Mouse (Mus musculus): Measurements from ENCODE around the gene Mdp1. TPM values are rescaled to one million over a fixed set of nuclear protein-coding genes. Genes with fewer than 3 reads are reported as not detected.
A peak's percentile ranks its signal among the peaks of the same experiment; 100 is the strongest.

The Mdp1 gene
- 16.0 and 16.1 TPM in 2 replicates for polyA plus RNA-seq (2015; fragmentation: Nextera tagmentation; extraction: Ambion mirVana)

DNA sequence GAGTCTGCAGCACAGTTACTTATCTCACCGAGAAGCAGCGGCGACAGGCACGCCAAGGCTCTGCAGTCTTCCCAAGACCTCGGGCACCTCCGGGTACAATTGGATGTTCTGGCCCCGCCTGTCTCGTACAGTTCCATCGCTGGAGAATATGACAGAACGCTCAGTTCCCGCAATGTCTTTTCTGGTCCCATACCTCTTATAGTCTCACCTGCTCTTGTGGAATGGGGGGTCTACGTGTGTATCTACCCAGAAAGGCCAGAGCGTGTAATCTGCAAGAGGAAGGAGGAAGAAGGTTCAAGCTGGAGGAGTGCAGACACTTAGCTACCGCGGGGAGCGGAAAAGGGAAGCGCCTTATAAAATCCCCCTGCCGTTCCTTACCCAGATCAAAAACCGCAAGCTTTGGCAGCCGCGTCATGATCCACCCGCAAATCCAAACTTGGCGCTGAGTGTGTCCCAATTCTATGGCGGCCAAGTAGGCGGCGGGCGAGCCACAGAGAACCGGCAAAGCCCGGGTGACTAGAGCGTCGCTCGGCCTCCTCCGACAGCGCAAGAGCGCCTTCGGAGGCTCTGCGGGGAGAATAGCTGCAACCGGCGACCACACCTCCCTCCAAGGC, at the start of gene Mdp1:
Gene Mdp1, minus strand, starts transcription at position 549 of the 614 bp plus-strand sequence.
- Histone ChIP-seq H3K36me3 (replicated peaks; ENCODE audit: insufficient read depth, low read length) (peaks cover 23% of the 10 kb centered on the region), H3K4me2 (ENCODE audit: low read depth, low read length) (peak within 1 kb of the TSS; percentile 82), H3K9me3 (ENCODE audit: low read length) (no peaks in the 10 kb centered on the region), H3K27me3 (ENCODE audit: insufficient read depth, low read length) (no peaks in the 10 kb centered on the region), H3K4me3 (ENCODE audit: low read depth, low read length) (peak within 1 kb of the TSS; percentile 73), H3K27ac (ENCODE audit: low read depth) (peak within 1 kb of the TSS; percentile 81), H3K4me1 (ENCODE audit: insufficient read depth) (0 out of 2 replicates have a peak, but pooled peaks cover 5% of the 10 kb centered on the region), H3K9ac (replicated peaks) (peak within 1 kb of the TSS; percentile 85)
- TF ChIP-seq CTCF (IDR thresholded peaks at IDR 0.05; ENCODE audit: low read depth) (peak; percentile 66), EP300 (IDR thresholded peaks at IDR 0.05; ENCODE audit: low read depth) (0 out of 2 replicates have a peak, but pooled peaks have one; percentile 13)
- peak; percentile 98 for ATAC-seq
- WGBS (ENCODE audit: insufficient replicate concordance): under 1% methylated on average over 39 of the region's 39 CpGs
- DNase-seq: peak; percentile 86

- DNase-seq (no peak), ATAC-seq (no peak)
- WGBS (ENCODE audit: insufficient replicate concordance): 86% methylated on average over 4 of the region's 4 CpGs
- Histone ChIP-seq H3K36me3 (replicated peaks; ENCODE audit: insufficient read depth, low read length) (no peaks in the 10 kb centered on the region), H3K27ac (ENCODE audit: low read depth) (no peak overlapping the region), H3K9ac (replicated peaks) (no peak overlapping the region), H3K4me3 (ENCODE audit: low read depth, low read length) (no peak overlapping the region), H3K4me1 (ENCODE audit: insufficient read depth) (peaks cover 30% of the 10 kb centered on the region), H3K27me3 (ENCODE audit: insufficient read depth, low read length) (0 out of 2 replicates have a peak, but pooled peaks cover 3% of the 10 kb centered on the region), H3K9me3 (ENCODE audit: low read length) (no peaks in the 10 kb centered on the region), H3K4me2 (ENCODE audit: low read depth, low read length) (no peak overlapping the region)
- TF ChIP-seq CTCF (IDR thresholded peaks at IDR 0.05; ENCODE audit: low read depth): no peak
- TF ChIP-seq EP300 (IDR thresholded peaks at IDR 0.05; ENCODE audit: low read depth): no peak
Observed at GRCm38 (mm10) chr14:55709509-55709908, 49.2 kb upstream of the Mdp1 start.

DNA sequence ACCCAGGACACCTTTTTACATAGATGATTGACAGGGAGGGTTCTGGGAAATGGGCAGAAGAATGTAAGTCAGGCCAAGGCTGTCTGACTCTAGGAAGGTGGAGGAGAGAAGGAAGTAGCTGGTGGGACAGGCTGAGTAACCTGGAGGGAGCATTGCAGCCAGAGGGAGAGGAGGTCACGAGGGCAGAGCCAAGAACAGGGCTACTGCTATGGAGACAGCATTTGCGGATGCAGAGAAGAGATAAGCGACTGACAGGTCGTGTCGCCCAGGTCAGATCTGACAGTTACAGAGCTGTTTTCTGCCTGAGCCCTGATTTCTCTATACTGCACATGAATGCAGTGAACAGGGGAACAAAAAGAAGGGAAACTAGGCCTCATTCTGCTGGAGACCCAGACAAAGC, 47.1 kb upstream of the Mdp1 start:
- no peaks in the 10 kb centered on the region for H3K9me3 ChIP-seq (ENCODE audit: low read length)
- no peak overlapping the region for H3K9ac ChIP-seq (replicated peaks)
- peaks cover 13% of the 10 kb centered on the region for H3K4me1 ChIP-seq (ENCODE audit: insufficient read depth)
- H3K4me2 ChIP-seq (ENCODE audit: low read depth, low read length): no peak overlapping the region
- 44% methylated on average over 5 of the region's 5 CpGs for WGBS (ENCODE audit: insufficient replicate concordance)
- no peak overlapping the region for H3K4me3 ChIP-seq (ENCODE audit: low read depth, low read length)
- ATAC-seq (no peak), DNase-seq (no peak)
- peaks cover 6% of the 10 kb centered on the region; the same call in 1 of the 2 replicates for H3K36me3 ChIP-seq (replicated peaks; ENCODE audit: insufficient read depth, low read length)
- no peak overlapping the region for H3K27ac ChIP-seq (ENCODE audit: low read depth)
- no peaks in the 10 kb centered on the region for H3K27me3 ChIP-seq (ENCODE audit: insufficient read depth, low read length)
- TF ChIP-seq EP300 (IDR thresholded peaks at IDR 0.05; ENCODE audit: low read depth) (no peak), CTCF (IDR thresholded peaks at IDR 0.05; ENCODE audit: low read depth) (no peak)

- H3K36me3 ChIP-seq (replicated peaks; ENCODE audit: insufficient read depth, low read length): peaks cover 6% of the 10 kb centered on the region; the same call in 1 of the 2 replicates
- no peak overlapping the region for H3K9ac ChIP-seq (replicated peaks)
- no peaks in the 10 kb centered on the region for H3K9me3 ChIP-seq (ENCODE audit: low read length)
- no peaks in the 10 kb centered on the region for H3K27me3 ChIP-seq (ENCODE audit: insufficient read depth, low read length)
- H3K27ac ChIP-seq (ENCODE audit: low read depth): no peak overlapping the region
- 60% methylated on average over 8 of the region's 8 CpGs for WGBS (ENCODE audit: insufficient replicate concordance)
- no peak for ATAC-seq
- no peak overlapping the region for H3K4me2 ChIP-seq (ENCODE audit: low read depth, low read length)
- TF ChIP-seq EP300 (IDR thresholded peaks at IDR 0.05; ENCODE audit: low read depth) (no peak), CTCF (IDR thresholded peaks at IDR 0.05; ENCODE audit: low read depth) (no peak)
- no peak for DNase-seq
- H3K4me1 ChIP-seq (ENCODE audit: insufficient read depth): peaks cover 7% of the 10 kb centered on the region
- H3K4me3 ChIP-seq (ENCODE audit: low read depth, low read length): no peak overlapping the region
Observed at GRCm38 (mm10) chr14:55706051-55706600, 45.8 kb upstream of the Mdp1 start.

DNA sequence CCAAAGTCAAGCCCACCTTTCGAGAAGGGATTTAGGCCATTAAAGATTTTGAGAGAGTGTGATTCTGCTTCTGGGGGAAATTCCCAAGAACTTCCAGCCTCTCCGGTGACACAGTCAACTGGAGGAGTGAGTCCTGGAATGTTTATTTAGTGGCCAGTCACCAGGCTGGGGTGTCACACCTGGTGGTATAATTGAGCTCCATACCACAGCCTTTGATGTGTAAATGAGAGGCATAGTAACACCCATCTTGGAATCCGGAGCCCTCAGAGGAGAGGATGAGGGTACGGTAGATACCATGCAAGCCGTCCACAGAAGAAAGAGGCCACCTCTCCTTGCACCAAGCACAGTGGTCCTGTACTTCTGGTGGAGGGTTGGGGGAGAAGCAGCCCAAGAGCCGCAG, 42.5 kb upstream of the Mdp1 start:
- Histone ChIP-seq H3K9ac (replicated peaks) (no peak overlapping the region), H3K4me2 (ENCODE audit: low read depth, low read length) (no peak overlapping the region), H3K27me3 (ENCODE audit: insufficient read depth, low read length) (no peaks in the 10 kb centered on the region), H3K4me1 (ENCODE audit: insufficient read depth) (peaks cover 5% of the 10 kb centered on the region), H3K9me3 (ENCODE audit: low read length) (no peaks in the 10 kb centered on the region), H3K4me3 (ENCODE audit: low read depth, low read length) (no peak overlapping the region), H3K36me3 (replicated peaks; ENCODE audit: insufficient read depth, low read length) (peaks cover 6% of the 10 kb centered on the region; the same call in 1 of the 2 replicates), H3K27ac (ENCODE audit: low read depth) (no peak overlapping the region)
- ATAC-seq: no peak
- no peak for DNase-seq
- WGBS (ENCODE audit: insufficient replicate concordance): 75% methylated on average over 6 of the region's 6 CpGs
- no peak for TF ChIP-seq CTCF (IDR thresholded peaks at IDR 0.05; ENCODE audit: low read depth)
- TF ChIP-seq EP300 (IDR thresholded peaks at IDR 0.05; ENCODE audit: low read depth): no peak

- Histone ChIP-seq H3K9ac (replicated peaks) (no peak overlapping the region), H3K27me3 (ENCODE audit: insufficient read depth, low read length) (no peaks in the 10 kb centered on the region), H3K4me3 (ENCODE audit: low read depth, low read length) (no peak overlapping the region), H3K36me3 (replicated peaks; ENCODE audit: insufficient read depth, low read length) (peaks cover 6% of the 10 kb centered on the region; the same call in 1 of the 2 replicates), H3K4me2 (ENCODE audit: low read depth, low read length) (no peak overlapping the region), H3K4me1 (ENCODE audit: insufficient read depth) (peaks cover 5% of the 10 kb centered on the region), H3K27ac (ENCODE audit: low read depth) (no peak overlapping the region), H3K9me3 (ENCODE audit: low read length) (no peaks in the 10 kb centered on the region)
- no peak for DNase-seq
- no peak for ATAC-seq
- 77% methylated on average over 9 of the region's 9 CpGs for WGBS (ENCODE audit: insufficient replicate concordance)
- TF ChIP-seq CTCF (IDR thresholded peaks at IDR 0.05; ENCODE audit: low read depth) (no peak), EP300 (IDR thresholded peaks at IDR 0.05; ENCODE audit: low read depth) (no peak)
Observed at GRCm38 (mm10) chr14:55701131-55701530, 40.8 kb upstream of the Mdp1 start.

Measured in liver, postnatal 0 days (tissue).